Mouse (Mus musculus) embryonic facial prominence, embryonic 11.5 days (tissue): ENCODE results near the gene Mcam. TPM values are rescaled to one million over a fixed set of nuclear protein-coding genes. Genes with fewer than 3 reads are reported as not detected.

ENCODE experiments used
- ATAC-seq: fragments of 200-750 bp; cut with Nextera tagmentation; replicated peaks from 2 replicates; pipeline ENCODE4 v1.8.0; 2017; ENCODE audit warnings: low read depth; ENCODE audit not compliant: insufficient number of reproducible peaks, low FRiP score, low TSS enrichment
- DNase-seq: peaks from one replicate; pipeline ENCODE4 v3.0.0-alpha.2; 2015; ENCODE audit warnings: low spot score
- H3K27ac ChIP-seq: fragments of 300-500 bp; sonication (generic); replicated peaks from 2 replicates; pipeline ENCODE4 v1.5.1; 2014; ENCODE audit warnings: mild to moderate bottlenecking, low read depth, low read length, control low read depth
- H3K27me3 ChIP-seq: fragments of 300-500 bp; sonication (generic); 2 replicates; pipeline ENCODE4 v1.6.1; 2014; ENCODE audit warnings: mild to moderate bottlenecking, low read length, moderate library complexity, mixed read lengths; ENCODE audit not compliant: control insufficient read depth, insufficient read depth
- H3K36me3 ChIP-seq: fragments of 300-500 bp; sonication (generic); replicated peaks from 2 replicates; pipeline ENCODE4 v1.6.1; 2014; ENCODE audit warnings: low read depth, mild to moderate bottlenecking, low read length, moderate library complexity, mixed read lengths; ENCODE audit not compliant: control insufficient read depth, insufficient read depth
- H3K4me1 ChIP-seq: fragments of 300-500 bp; sonication (generic); 2 replicates; pipeline ENCODE4 v1.6.1; 2014; ENCODE audit warnings: low read length, mixed read lengths; ENCODE audit not compliant: control insufficient read depth, insufficient read depth
- H3K4me2 ChIP-seq: fragments of 300-500 bp; sonication (generic); 2 replicates; pipeline ENCODE4 v1.6.1; 2014; ENCODE audit warnings: low read depth, mild to moderate bottlenecking, control low read depth, low read length, moderate library complexity
- H3K4me3 ChIP-seq: fragments of 300-500 bp; sonication (generic); 2 replicates; pipeline ENCODE4 v1.5.1; 2014; ENCODE audit warnings: low read depth, low read length, control low read depth
- H3K9ac ChIP-seq: fragments of 300-500 bp; sonication (generic); replicated peaks from 2 replicates; pipeline ENCODE4 v1.6.1; 2014; ENCODE audit warnings: mild to moderate bottlenecking, control low read depth, low read length
- H3K9me3 ChIP-seq: fragments of 300-500 bp; sonication (generic); replicated peaks from 2 replicates; pipeline ENCODE4 v1.6.1; 2016; ENCODE audit warnings: mild to moderate bottlenecking, low read length, inconsistent platforms, mixed read lengths; ENCODE audit not compliant: control insufficient read depth
- WGBS: fragments of 180-500 bp; shearing (Covaris S2); extraction: QIAGEN DNeasy Blood & Tissue Kit; methylation state at CpG from one replicate; pipeline ENCODE4 v1.1.7; 2014; 5-methylcytosine and 5-hydroxymethylcytosine counted together
- polyA plus RNA-seq: library from polyadenylated mRNA; unstranded; fragments of >200 nt; fragmentation: Nextera tagmentation; extraction: Ambion mirVana; gene quantifications from 2 replicates; pipeline ENCODE4 v1.2.1, GENCODE M21; 2014

Gene Mcam
- polyA plus RNA-seq, 1 experiment from 2014 or later = 20.1 TPM

DNA sequence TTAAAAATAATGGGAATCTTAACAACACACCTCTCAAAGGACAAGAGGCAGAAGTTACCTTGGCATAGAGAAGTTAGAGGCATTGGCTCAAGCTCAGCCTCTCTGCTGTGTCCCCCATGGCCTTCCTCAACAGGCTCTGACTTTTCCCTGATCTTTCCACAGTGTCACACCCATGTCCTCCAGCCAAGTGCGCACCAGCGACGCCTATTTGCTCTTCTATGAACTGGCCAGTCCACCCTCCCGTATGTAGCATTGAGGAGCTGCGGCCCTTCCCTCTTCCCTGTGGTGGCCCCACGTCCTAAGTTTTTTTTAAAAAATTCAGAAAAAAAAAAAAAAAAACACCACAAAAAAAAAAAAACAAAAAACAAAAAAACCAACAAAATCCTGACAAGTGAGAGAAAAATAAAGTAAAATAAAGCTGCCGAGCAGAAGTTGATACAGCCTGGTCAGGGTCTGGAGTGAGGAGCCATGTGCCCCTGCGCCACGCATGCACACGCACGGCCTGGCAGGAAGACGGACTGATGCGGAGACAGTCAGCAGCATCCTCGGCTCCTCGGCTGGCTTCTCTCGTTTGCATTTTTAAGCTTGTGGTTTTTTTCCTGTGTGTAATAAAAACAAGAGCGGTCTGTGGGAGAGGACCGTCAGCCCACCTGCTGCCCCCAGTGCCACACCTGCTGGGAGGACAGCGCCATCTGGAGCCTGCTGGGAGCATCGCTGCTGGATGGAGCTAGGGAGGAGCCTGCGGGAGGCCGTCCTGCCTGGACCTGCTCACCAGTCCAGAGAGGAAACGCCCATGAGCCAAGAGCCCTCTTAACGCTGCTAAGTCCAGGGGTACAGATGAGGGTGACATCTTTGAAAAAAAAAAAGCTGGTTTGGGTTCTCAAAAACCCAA lies 40.4 kb upstream of the Mcam start:
- Histone ChIP-seq H3K27ac (no peak overlapping the region), H3K4me3 (no peak overlapping the region), H3K4me2 (no peak overlapping the region), H3K36me3 (no peaks in the 10 kb centered on the region; the same call in 1 of the 2 replicates), H3K4me1 (no peaks in the 10 kb centered on the region; the same call in 1 of the 2 replicates), H3K27me3 (no peaks in the 10 kb centered on the region), H3K9me3 (no peaks in the 10 kb centered on the region), H3K9ac (no peak overlapping the region)
- ATAC-seq = peak; percentile 81; the same call in 1 of the 2 replicates
- 32% methylated on average over 24 of the region's 24 CpGs for WGBS
- DNase-seq = peak; percentile 83

DNA sequence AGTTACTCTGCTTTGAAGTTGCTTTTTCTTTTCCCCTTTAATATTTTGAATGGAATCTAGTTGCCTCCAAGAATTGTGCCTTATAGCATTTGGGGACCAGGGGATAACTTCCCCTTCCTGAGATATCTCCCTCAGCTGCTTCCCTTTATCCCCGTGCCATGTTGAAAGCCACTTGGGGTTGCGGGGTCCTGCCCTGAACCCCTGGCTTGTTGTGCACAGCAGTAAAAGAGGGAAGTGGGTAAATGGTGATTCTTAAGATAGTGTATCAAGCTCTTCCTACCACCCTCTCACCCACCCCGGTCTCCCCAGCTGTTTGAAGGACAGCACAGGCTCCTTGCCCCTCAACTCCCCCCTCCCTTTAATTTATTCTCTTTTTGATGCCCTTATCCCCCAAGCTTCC lies 39.5 kb upstream of the Mcam start:
- no peak for ATAC-seq
- DNase-seq = no peak
- WGBS = 84% methylated on average over 3 of the region's 3 CpGs
- Histone ChIP-seq H3K36me3 (no peaks in the 10 kb centered on the region; the same call in 1 of the 2 replicates), H3K4me3 (no peak overlapping the region), H3K9me3 (no peaks in the 10 kb centered on the region), H3K27me3 (no peaks in the 10 kb centered on the region), H3K4me1 (no peaks in the 10 kb centered on the region; the same call in 1 of the 2 replicates), H3K9ac (no peak overlapping the region), H3K4me2 (no peak overlapping the region), H3K27ac (no peak overlapping the region)

DNA sequence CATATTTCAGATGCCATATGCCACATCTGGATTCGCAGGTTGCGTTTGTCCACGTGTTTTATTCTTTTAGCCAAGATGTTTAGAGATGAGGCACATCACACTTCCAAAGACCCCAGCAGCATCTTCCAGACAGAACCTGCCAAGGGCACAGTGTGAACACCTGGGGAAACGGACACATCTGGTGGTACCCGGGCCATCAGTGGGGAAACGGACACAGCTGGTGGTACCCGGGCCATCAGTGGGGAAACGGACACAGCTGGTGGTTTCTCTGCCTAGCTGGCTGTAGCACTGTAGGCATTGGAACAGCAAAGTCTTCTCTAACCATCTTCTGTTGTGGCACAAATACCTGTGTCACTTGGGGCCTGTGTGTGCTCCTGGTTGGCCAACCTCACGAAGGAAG lies 38.5 kb upstream of the Mcam start:
- Histone ChIP-seq H3K36me3 (no peaks in the 10 kb centered on the region; the same call in 1 of the 2 replicates), H3K9me3 (no peaks in the 10 kb centered on the region), H3K9ac (no peak overlapping the region), H3K4me2 (no peak overlapping the region), H3K4me3 (no peak overlapping the region), H3K27me3 (no peaks in the 10 kb centered on the region), H3K4me1 (no peaks in the 10 kb centered on the region; the same call in 1 of the 2 replicates), H3K27ac (no peak overlapping the region)
- WGBS = 91% methylated on average over 9 of the region's 9 CpGs
- DNase-seq (no peak), ATAC-seq (no peak)

DNA sequence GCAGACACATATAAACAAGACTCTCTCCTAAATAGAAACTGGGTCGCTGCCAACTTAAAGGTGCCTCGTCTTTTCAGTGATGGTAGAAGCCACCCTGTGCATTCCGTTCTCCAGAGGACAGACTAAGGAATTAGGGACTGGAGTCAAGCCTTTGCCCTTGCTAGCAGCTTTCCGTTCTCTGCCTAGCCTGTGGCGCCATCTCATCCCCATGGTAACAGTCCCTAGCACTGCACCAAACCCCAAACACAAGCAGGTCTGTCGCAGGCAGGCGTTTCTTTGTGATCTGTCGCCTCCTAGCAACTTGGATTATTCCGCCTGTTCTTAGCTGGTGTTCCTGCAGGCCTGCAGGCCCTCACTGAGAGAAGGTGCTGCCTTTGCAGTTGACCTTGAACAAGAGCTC lies 37.7 kb upstream of the Mcam start:
- H3K27me3 ChIP-seq = no peaks in the 10 kb centered on the region
- H3K4me2 ChIP-seq = no peak overlapping the region
- ATAC-seq (no peak), DNase-seq (no peak)
- WGBS = 28% methylated on average over 9 of the region's 9 CpGs
- H3K4me1 ChIP-seq = no peaks in the 10 kb centered on the region; the same call in 1 of the 2 replicates
- H3K4me3 ChIP-seq = no peak overlapping the region
- H3K36me3 ChIP-seq = no peaks in the 10 kb centered on the region; the same call in 1 of the 2 replicates
- no peaks in the 10 kb centered on the region for H3K9me3 ChIP-seq
- H3K9ac ChIP-seq = 0 out of 2 replicates have a peak overlapping the region, but pooled peaks have one; percentile 29
- no peak overlapping the region for H3K27ac ChIP-seq

GRCm38 (mm10) chr9:44101490-44101889 lies 32.8 kb upstream of the Mcam start, which contains the start of gene Mfrp:
Mfrp (plus strand) TSS chr9:44101729.
- Histone ChIP-seq H3K4me1 (no peaks in the 10 kb centered on the region), H3K9ac (no peak within 1 kb of the TSS), H3K4me2 (no peak within 1 kb of the TSS), H3K27ac (no peak within 1 kb of the TSS), H3K27me3 (no peaks in the 10 kb centered on the region), H3K9me3 (no peaks in the 10 kb centered on the region), H3K4me3 (no peak within 1 kb of the TSS), H3K36me3 (no peaks in the 10 kb centered on the region)
- DNase-seq (peak; percentile 31), ATAC-seq (no peak)
- 47% methylated on average over 9 of the region's 9 CpGs for WGBS

GRCm38 (mm10) chr9:44104881-44105280 lies 29.4 kb upstream of the Mcam start:
- H3K4me2 ChIP-seq = no peak overlapping the region
- no peak for ATAC-seq
- no peaks in the 10 kb centered on the region; the same call in 1 of the 2 replicates for H3K36me3 ChIP-seq
- H3K9me3 ChIP-seq = no peaks in the 10 kb centered on the region
- no peak for DNase-seq
- WGBS = 93% methylated on average over 7 of the region's 7 CpGs
- no peaks in the 10 kb centered on the region for H3K27me3 ChIP-seq
- no peak overlapping the region for H3K9ac ChIP-seq
- H3K4me3 ChIP-seq = no peak overlapping the region
- H3K27ac ChIP-seq = no peak overlapping the region
- H3K4me1 ChIP-seq = peaks cover 14% of the 10 kb centered on the region

DNA sequence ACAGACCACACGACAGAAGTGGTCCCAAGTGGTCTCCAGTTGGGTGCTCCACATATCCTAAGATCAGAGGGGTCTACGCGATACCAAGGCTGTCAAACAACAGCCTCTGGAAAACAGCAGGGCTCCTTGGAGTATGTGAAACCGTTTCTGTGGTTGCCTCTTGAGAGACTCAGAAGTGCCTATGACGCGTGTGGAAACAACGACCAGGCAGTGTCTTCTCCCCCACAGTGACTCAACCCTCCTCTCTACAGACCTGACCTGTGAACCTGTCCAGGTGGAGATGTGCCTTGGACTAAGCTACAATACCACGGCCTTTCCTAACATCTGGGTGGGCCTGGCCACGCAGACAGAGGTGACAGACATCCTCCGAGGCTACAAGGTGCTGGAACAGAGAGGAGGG lies 28.5 kb upstream of the Mcam start:
- Histone ChIP-seq H3K9ac (no peak overlapping the region), H3K9me3 (no peaks in the 10 kb centered on the region), H3K4me2 (no peak overlapping the region), H3K36me3 (no peaks in the 10 kb centered on the region; the same call in 1 of the 2 replicates), H3K27me3 (no peaks in the 10 kb centered on the region), H3K4me1 (peaks cover 19% of the 10 kb centered on the region), H3K4me3 (no peak overlapping the region), H3K27ac (no peak overlapping the region)
- DNase-seq (no peak), ATAC-seq (no peak)
- WGBS = 89% methylated on average over 10 of the region's 10 CpGs

DNA sequence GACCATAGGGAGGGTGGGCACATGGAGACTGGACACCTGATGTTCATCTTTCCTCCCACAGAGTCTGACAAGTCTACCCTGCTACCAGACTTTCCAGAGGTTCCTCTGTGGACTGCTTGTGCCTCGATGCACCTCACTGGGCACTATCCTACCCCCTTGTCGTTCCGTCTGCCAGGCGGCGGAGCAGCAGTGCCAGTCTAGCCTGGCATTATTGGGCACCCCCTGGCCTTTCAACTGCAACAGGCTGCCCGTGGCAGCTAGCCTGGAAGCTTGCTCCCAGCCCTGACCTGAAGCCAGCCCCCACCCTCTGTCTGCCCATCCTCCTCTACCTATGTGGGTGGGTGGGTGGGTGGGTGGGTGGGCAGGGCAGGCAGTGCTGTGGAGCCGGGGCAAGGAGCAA lies 28.1 kb upstream of the Mcam start:
- H3K27me3 ChIP-seq = no peaks in the 10 kb centered on the region
- H3K4me2 ChIP-seq = no peak overlapping the region
- no peaks in the 10 kb centered on the region; the same call in 1 of the 2 replicates for H3K36me3 ChIP-seq
- ATAC-seq (no peak), DNase-seq (no peak)
- H3K27ac ChIP-seq = no peak overlapping the region
- H3K4me1 ChIP-seq = peaks cover 19% of the 10 kb centered on the region
- H3K4me3 ChIP-seq = no peak overlapping the region
- no peak overlapping the region for H3K9ac ChIP-seq
- WGBS = 91% methylated on average over 7 of the region's 7 CpGs
- H3K9me3 ChIP-seq = no peaks in the 10 kb centered on the region
